Comparison of ENCODE assay signal across 35 mouse cellular contexts in genomic region chr6:71258562-71258961, GRCm38 (mm10). TPM values are rescaled to one million over a fixed set of nuclear protein-coding genes. Genes with fewer than 3 reads are reported as not detected.
A peak's percentile ranks its signal among the peaks of the same experiment; 100 is the strongest.
DNase-seq lines count a peak whose midpoint lies in the region; ATAC-seq and TF ChIP-seq lines count a peak whose summit lies in the region.
"Had no signal": no experiment of that assay in that cellular context is flagged by ENCODE, and none has a peak within 500 bp of the region (broad histone marks: within the 10 kb centered on the region; RNA-seq: fewer than 3 reads in every experiment).

No protein-coding gene starts in this region.

- intact Hi-C loops in heart, adult 2 months (cut with DNase I): no loop called here
- intact Hi-C loops in heart, postnatal 25 days (cut with DNase I): no loop called here

- no peak for ATAC-seq in heart, embryonic 14.5 days (ENCODE audit: insufficient number of reproducible peaks, insufficient read depth, low FRiP score, low read depth)
- ATAC-seq in megakaryocyte, adult 5-6 weeks (ENCODE audit: poor library complexity, severe bottlenecking): no peak
- ATAC-seq: forebrain, embryonic 15.5 days; hindbrain, embryonic 16.5 days; liver, embryonic 12.5 days; liver, postnatal 0 days; lung, postnatal 0 days; midbrain, embryonic 13.5 days had no signal

- H3K9me3 ChIP-seq in heart, embryonic 14.5 days (ENCODE audit: control insufficient read depth, low read length): no peaks in the 10 kb centered on the region
- H3K9me3 ChIP-seq: embryonic facial prominence, embryonic 12.5 days; forebrain, embryonic 15.5 days; kidney, embryonic 15.5 days; liver, embryonic 12.5 days; midbrain, embryonic 13.5 days; stomach, embryonic 15.5 days had no signal

- H3K9ac ChIP-seq in heart, adult 2 months (ENCODE audit: low read depth, low read length): no peak overlapping the region
- H3K9ac ChIP-seq in heart, embryonic 14.5 days (ENCODE audit: low read length): no peak overlapping the region; the same call in 1 of the 2 replicates
- H3K9ac ChIP-seq: embryonic facial prominence, embryonic 12.5 days; forebrain, embryonic 15.5 days; kidney, embryonic 15.5 days; liver, embryonic 12.5 days; liver, postnatal 0 days; midbrain, embryonic 13.5 days; stomach, embryonic 15.5 days had no signal

- H3K36me3 ChIP-seq in heart, adult 2 months (ENCODE audit: control insufficient read depth, insufficient read depth, low read length): peaks cover 8% of the 10 kb centered on the region; the same call in 1 of the 2 replicates
- peaks cover 32% of the 10 kb centered on the region for H3K36me3 ChIP-seq in heart, embryonic 14.5 days (ENCODE audit: control insufficient read depth, insufficient read depth, low read length)
- H3K36me3 ChIP-seq: embryonic facial prominence, embryonic 12.5 days; forebrain, embryonic 15.5 days; kidney, embryonic 15.5 days; liver, embryonic 12.5 days; midbrain, embryonic 13.5 days; stomach, embryonic 15.5 days had no signal

- no peak overlapping the region; the same call in 1 of the 2 replicates for H3K4me3 ChIP-seq in heart, adult 2 months
- peak overlapping the region in 1 of 2 experiments; percentile 61; a peak in 1 of 4 replicates for H3K4me3 ChIP-seq in heart, embryonic 14.5 days (ENCODE audit: control insufficient read depth in 1 of 2, insufficient read depth in 1 of 2, low read depth in 1 of 2, low read length in 2 of 2)
- H3K4me3 ChIP-seq: embryonic facial prominence, embryonic 12.5 days; forebrain, embryonic 15.5 days; kidney, embryonic 15.5 days; liver, embryonic 12.5 days; midbrain, embryonic 13.5 days; stomach, embryonic 15.5 days had no signal

- WGBS in heart, adult 2 months: 53% methylated on average over 2 of the region's 2 CpGs
- WGBS in heart, embryonic 14.5 days: 48% methylated on average over 2 of the region's 2 CpGs

- no peaks in the 10 kb centered on the region; the same call in 1 of the 2 replicates for H3K4me1 ChIP-seq in heart, adult 2 months (ENCODE audit: control insufficient read depth, insufficient read depth, low read length)
- H3K4me1 ChIP-seq in heart, embryonic 14.5 days (ENCODE audit: control insufficient read depth in 2 of 2, insufficient read depth in 2 of 2, low read length in 2 of 2): peaks cover 8 to 22% of the 10 kb centered on the region in 2 experiments
- H3K4me1 ChIP-seq: embryonic facial prominence, embryonic 12.5 days; forebrain, embryonic 15.5 days; kidney, embryonic 15.5 days; midbrain, embryonic 13.5 days had no signal

- H3K27ac ChIP-seq in heart, adult 2 months: peak overlapping the region; percentile 48; the same call in 1 of the 2 replicates
- no peak overlapping the region for H3K27ac ChIP-seq in heart, embryonic 14.5 days (replicated peaks in 1 of 2; ENCODE audit: control insufficient read depth in 1 of 2, insufficient read depth in 1 of 2, low read depth in 2 of 2, low read length in 2 of 2)
- H3K27ac ChIP-seq: embryonic facial prominence, embryonic 12.5 days; forebrain, embryonic 15.5 days; kidney, embryonic 15.5 days; liver, embryonic 12.5 days; midbrain, embryonic 13.5 days; stomach, embryonic 15.5 days had no signal

- TF ChIP-seq CTCF in heart, adult 2 months (IDR thresholded peaks at IDR 0.05): no peak

- TF ChIP-seq POLR2A in heart, adult 2 months (IDR thresholded peaks at IDR 0.05; ENCODE audit: insufficient read depth, low read depth, low read length): no peak

- no peaks in the 10 kb centered on the region for H3K79me2 ChIP-seq in heart, adult 2 months (replicated peaks; ENCODE audit: control insufficient read depth, insufficient read depth, low read length)

- peak overlapping the region; percentile 70 for H3K4me2 ChIP-seq in heart, embryonic 14.5 days (ENCODE audit: low read length)
- H3K4me2 ChIP-seq: embryonic facial prominence, embryonic 12.5 days; forebrain, embryonic 15.5 days; kidney, embryonic 15.5 days; liver, embryonic 12.5 days; midbrain, embryonic 13.5 days; stomach, embryonic 15.5 days had no signal

- H3K27me3 ChIP-seq in heart, adult 2 months (ENCODE audit: control insufficient read depth, insufficient read depth, low read length): no peaks in the 10 kb centered on the region
- no peaks in the 10 kb centered on the region for H3K27me3 ChIP-seq in heart, embryonic 14.5 days (ENCODE audit: control insufficient read depth, insufficient read depth, low read length)
- H3K27me3 ChIP-seq: embryonic facial prominence, embryonic 12.5 days; forebrain, embryonic 15.5 days; kidney, embryonic 15.5 days; liver, embryonic 12.5 days; midbrain, embryonic 13.5 days; stomach, embryonic 15.5 days had no signal

- no peak for TF ChIP-seq EP300 in heart, adult 2 months (IDR thresholded peaks at IDR 0.05; ENCODE audit: insufficient read depth, low read depth, low read length)

- no peak for DNase-seq in heart, adult 2 months
- no peak for DNase-seq in heart, postnatal 25 days (ENCODE audit: low spot score)
- DNase-seq in heart, adult 8-10 months (ENCODE audit: low spot score): no peak
- peak; percentile 12 for DNase-seq in brain, adult 2 months (ENCODE audit: low read depth, low spot score)
- peak; percentile 34 for DNase-seq in skeletal muscle tissue, adult 2 months (ENCODE audit: low read depth, low spot score)
- DNase-seq in layer of hippocampus, postnatal 10 days (ENCODE audit: low spot score in 2 of 2): no peak
- DNase-seq: adrenal gland, postnatal 10 days; cerebellum, adult 11-12 months; cerebellum, adult 9-11 months; embryo, embryonic 11 days; gastrocnemius, postnatal 10 days; kidney, adult 18-20 months; kidney, postnatal 25 days; left cerebral cortex, postnatal 4 days; liver, postnatal 0 days; lung, postnatal 4 days; right cerebral cortex, postnatal 14 days; thymus, adult 18-20 months; thymus, postnatal 25 days had no signal

RNA-seq across cellular contexts. Expression of gene Krcc1, which starts 12.9 kb away (rescaled TPM):
- total RNA-seq in heart, adult 2 months (2021): 10 to 100 TPM; 56.1 to 63.5 TPM
- 10.2 and 16.3 TPM in 2 replicates for polyA plus RNA-seq in heart, adult 2 months (2012; rRNA removed)
- total RNA-seq in heart, postnatal 25 days (2021): 10 to 100 TPM; 54.6 to 54.9 TPM
- polyA plus RNA-seq in heart, embryonic 14.5 days (2014; fragmentation: Nextera tagmentation; extraction: Ambion mirVana): 65.1 and 69.2 TPM in 2 replicates
- 10 to 100 TPM; 49.5 to 61.3 (median 54.1) TPM for total RNA-seq in heart, adult 8-10 months (2022)
- 10 to 100 TPM; 17.8 to 18.8 TPM for total RNA-seq in layer of hippocampus, postnatal 10 days (2021)
- total RNA-seq in megakaryocyte, adult 5-6 weeks (2015): 88.0 and 114 TPM in 2 replicates
- total RNA-seq in megakaryocyte, adult 5-6 weeks (2017): 124 and 139 TPM in 2 replicates

RNA-seq across cellular contexts. Expression of gene Fabp1, which starts 58.9 kb away (rescaled TPM):
- not detected for total RNA-seq in heart, adult 2 months (2021)
- polyA plus RNA-seq in heart, adult 2 months (2012; rRNA removed): 2.2 TPM in 1 of 2 replicates, not detected in the other
- not detected for total RNA-seq in heart, postnatal 25 days (2021)
- not detected in 2 replicates for polyA plus RNA-seq in heart, embryonic 14.5 days (2014; fragmentation: Nextera tagmentation; extraction: Ambion mirVana)
- not detected for total RNA-seq in heart, adult 8-10 months (2022)
- total RNA-seq in layer of hippocampus, postnatal 10 days (2021): not detected
- not detected in 2 replicates for total RNA-seq in megakaryocyte, adult 5-6 weeks (2015)
- not detected in 2 replicates for total RNA-seq in megakaryocyte, adult 5-6 weeks (2017)
- total RNA-seq: layer of hippocampus, adult 18-20 months; layer of hippocampus, postnatal 25 days; left cerebral cortex, postnatal 4 days; megakaryocyte-erythroid progenitor cell, adult 5-6 weeks had no signal
- polyA plus RNA-seq: embryonic facial prominence, embryonic 12.5 days; forebrain, embryonic 15.5 days; frontal cortex, adult 2 months; hindbrain, embryonic 11.5 days; hindbrain, embryonic 16.5 days; midbrain, embryonic 13.5 days; neural tube, embryonic 14.5 days had no signal

Comparison
In these comparisons a context has a peak if more than half of its experiments do, and no peak if none do; other contexts are left out.
1. DNase-seq: peak in brain, adult 2 months (single experiment) and skeletal muscle tissue, adult 2 months (single experiment); none in heart, adult 2 months (0 of 2), heart, postnatal 25 days (single experiment), heart, adult 8-10 months (single experiment) and layer of hippocampus, postnatal 10 days (0 of 2).